Mouse (Mus musculus) neural tube, embryonic 13.5 days (tissue): ENCODE measurements around the gene Zfp934. TPM values are rescaled to one million over a fixed set of nuclear protein-coding genes. Genes with fewer than 3 reads are reported as not detected.
"Not testable (repeated sequence)": the region's sequence is repeated elsewhere in the genome, so short reads cannot be mapped to it uniquely, and the experiment has no call there.

Source experiments
- ATAC-seq: fragments of 200-750 bp; cut with Nextera tagmentation; 2 replicates; pipeline ENCODE4 v1.8.0; 2017; ENCODE audit warnings: low read depth, mild to moderate bottlenecking, moderate TSS enrichment, moderate library complexity
- H3K27ac ChIP-seq: fragments of 300-500 bp; sonication (generic); replicated peaks from 2 replicates; pipeline ENCODE4 v1.5.1; 2015; ENCODE audit warnings: moderate library complexity, mild to moderate bottlenecking, inconsistent platforms
- H3K27me3 ChIP-seq: fragments of 300-500 bp; sonication (generic); 2 replicates; pipeline ENCODE4 v1.6.1; 2015; ENCODE audit warnings: mild to moderate bottlenecking, inconsistent platforms
- H3K36me3 ChIP-seq: fragments of 300-500 bp; sonication (generic); 2 replicates; pipeline ENCODE4 v1.6.1; 2015; ENCODE audit warnings: mild to moderate bottlenecking, inconsistent platforms
- H3K4me1 ChIP-seq: fragments of 300-500 bp; sonication (generic); replicated peaks from 2 replicates; pipeline ENCODE4 v1.6.1; 2015; ENCODE audit warnings: inconsistent platforms
- H3K4me2 ChIP-seq: fragments of 300-500 bp; sonication (generic); 2 replicates; pipeline ENCODE4 v1.6.1; 2015; ENCODE audit warnings: inconsistent platforms, mild to moderate bottlenecking, moderate library complexity
- H3K4me3 ChIP-seq: fragments of 300-500 bp; sonication (generic); 2 replicates; pipeline ENCODE4 v1.5.1; 2015; ENCODE audit warnings: mild to moderate bottlenecking, inconsistent platforms
- H3K9ac ChIP-seq: fragments of 300-500 bp; sonication (generic); 2 replicates; pipeline ENCODE4 v1.6.1; 2015; ENCODE audit warnings: moderate library complexity, mild to moderate bottlenecking, inconsistent platforms
- H3K9me3 ChIP-seq: fragments of 300-500 bp; sonication (generic); 2 replicates; pipeline ENCODE4 v1.6.1; 2016; ENCODE audit warnings: inconsistent platforms
- WGBS: fragments of 180-500 bp; shearing (Covaris S2); methylation state at CpG from one replicate; pipeline ENCODE4 v1.1.7; 2015; 5-methylcytosine and 5-hydroxymethylcytosine counted together
- polyA plus RNA-seq: library from polyadenylated mRNA; unstranded; fragments of >200 nt; fragmentation: Nextera tagmentation; extraction: Ambion mirVana; gene quantifications from 2 replicates; pipeline ENCODE4 v1.2.1, GENCODE M21; 2015

Zfp934 gene
- 15.1 and 15.3 TPM in 2 replicates for polyA plus RNA-seq

GRCm38 (mm10) chr13:62571099-62571498 is at the start of gene Zfp934:
Gene Zfp934, minus strand, starts transcription at chr13:62571199.
- not testable (repeated sequence) for H3K4me2 ChIP-seq, H3K9me3 ChIP-seq, H3K4me1 ChIP-seq, H3K36me3 ChIP-seq, H3K27me3 ChIP-seq, H3K27ac ChIP-seq, H3K4me3 ChIP-seq, H3K9ac ChIP-seq, ATAC-seq
- 87% methylated on average over 5 of the region's 6 CpGs for WGBS

DNA sequence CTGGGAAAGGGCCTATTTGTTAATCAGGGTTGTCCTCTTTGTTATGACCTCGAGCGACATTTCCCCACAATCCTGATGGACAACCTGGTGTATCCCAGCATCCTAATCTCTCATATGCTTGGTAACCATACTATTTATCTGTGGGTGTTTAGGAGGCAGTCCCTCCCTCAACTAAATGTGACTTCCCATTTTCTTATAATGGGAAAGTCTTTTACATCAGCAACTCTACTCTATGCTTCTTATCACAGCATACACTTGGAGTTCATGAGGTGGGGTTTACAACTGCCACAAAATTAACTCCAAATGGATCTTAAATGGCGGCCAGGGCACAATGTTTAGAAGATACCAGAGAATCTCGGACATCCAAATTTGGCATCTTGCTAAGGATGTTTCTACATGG is 46.5 kb upstream of the Zfp934 start:
- H3K4me2 ChIP-seq, ATAC-seq, H3K9me3 ChIP-seq, H3K36me3 ChIP-seq, H3K27me3 ChIP-seq, H3K9ac ChIP-seq, H3K27ac ChIP-seq, H3K4me3 ChIP-seq, H3K4me1 ChIP-seq: not testable (repeated sequence)
- 96% methylated on average over 4 of the region's 4 CpGs for WGBS

- H3K4me2 ChIP-seq, H3K27me3 ChIP-seq, H3K9ac ChIP-seq, H3K4me1 ChIP-seq, H3K36me3 ChIP-seq, H3K4me3 ChIP-seq, ATAC-seq, H3K9me3 ChIP-seq, H3K27ac ChIP-seq: not testable (repeated sequence)
- WGBS, result 23% methylated on average over 1 of the region's 1 CpGs
Measured at GRCm38 (mm10) chr13:62561696-62562095, 9.3 kb downstream of the Zfp934 start.

DNA sequence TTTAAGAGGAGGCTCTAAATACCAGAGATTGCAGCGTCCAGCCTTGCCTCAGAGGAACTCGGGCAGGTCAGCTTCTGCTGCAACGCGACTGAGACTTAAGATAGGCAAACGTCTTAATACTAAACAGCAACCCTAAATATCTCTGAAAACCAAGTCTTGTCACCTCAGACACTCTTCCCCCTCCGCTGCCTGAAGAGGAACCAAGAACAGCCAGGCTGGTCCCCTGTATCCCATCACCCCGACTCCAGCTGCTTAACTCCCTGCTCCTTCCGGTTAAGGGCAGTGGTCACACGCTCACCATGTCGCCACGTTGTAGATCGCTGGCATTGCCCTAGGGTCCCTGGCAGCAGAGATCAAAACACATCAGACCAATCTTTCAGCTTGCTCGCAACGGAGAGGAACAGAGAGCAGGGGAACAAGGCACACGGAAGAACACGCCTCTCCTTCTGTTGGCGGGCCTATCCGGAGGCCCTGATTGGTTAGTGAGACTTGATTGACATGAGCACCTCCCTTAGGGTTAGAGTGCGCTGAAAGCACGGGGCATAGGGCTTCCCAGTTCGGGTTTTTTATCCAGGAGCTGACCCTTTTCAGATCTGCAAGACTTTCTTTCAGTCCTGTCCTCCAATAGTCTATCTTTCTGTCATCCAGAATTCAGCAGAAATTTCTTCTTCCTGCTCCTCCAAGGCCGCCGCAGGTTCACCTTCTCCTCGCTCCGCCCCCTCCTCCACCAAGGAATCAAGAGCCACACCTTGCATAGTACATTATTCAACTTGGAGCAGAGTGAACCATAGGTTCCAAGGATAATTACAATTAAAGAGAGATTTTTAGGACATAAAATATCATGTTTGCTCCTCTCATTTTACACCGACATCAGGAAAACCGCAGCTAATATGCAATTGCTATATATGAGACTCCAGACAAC is 12.5 kb downstream of the Zfp934 start, which contains the start of gene Zfp935:
Zfp935 (minus strand) TSS at position 323 of the 922 bp plus-strand sequence.
- Histone ChIP-seq H3K36me3 (peaks cover 19% of the 10 kb centered on the region), H3K4me2 (peak within 1 kb of the TSS; percentile 50), H3K9me3 (peaks cover 19% of the 10 kb centered on the region), H3K4me3 (peak within 1 kb of the TSS; percentile 47), H3K9ac (peak within 1 kb of the TSS; percentile 74)
- 3% methylated on average over 27 of the region's 27 CpGs for WGBS
- not testable (repeated sequence) for ATAC-seq, H3K27me3 ChIP-seq, H3K27ac ChIP-seq, H3K4me1 ChIP-seq

DNA sequence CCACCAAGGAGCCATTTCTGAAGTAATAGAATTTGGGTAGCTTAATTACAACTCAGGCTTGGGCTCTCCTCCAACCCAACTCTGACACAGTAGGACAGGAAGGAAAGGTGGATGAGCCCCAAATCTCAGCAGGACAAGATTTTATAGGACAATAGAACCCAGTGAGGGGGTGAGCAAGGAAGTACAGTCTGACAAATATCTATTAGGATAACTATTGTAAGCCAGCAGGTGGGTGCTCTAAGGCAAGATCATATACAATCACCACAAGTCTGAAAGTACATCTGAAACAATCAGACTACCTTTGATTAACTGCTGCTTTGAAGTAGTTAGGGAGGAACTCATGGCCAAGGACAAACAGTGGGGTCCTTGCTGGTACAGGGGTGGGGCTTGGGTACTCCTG is 40.9 kb downstream of the Zfp934 start:
- not testable (repeated sequence) for H3K27me3 ChIP-seq, ATAC-seq, H3K4me1 ChIP-seq, H3K36me3 ChIP-seq, H3K4me2 ChIP-seq, H3K27ac ChIP-seq, H3K4me3 ChIP-seq, H3K9ac ChIP-seq
- peaks cover 14% of the 10 kb centered on the region; the same call in 1 of the 2 replicates for H3K9me3 ChIP-seq

DNA sequence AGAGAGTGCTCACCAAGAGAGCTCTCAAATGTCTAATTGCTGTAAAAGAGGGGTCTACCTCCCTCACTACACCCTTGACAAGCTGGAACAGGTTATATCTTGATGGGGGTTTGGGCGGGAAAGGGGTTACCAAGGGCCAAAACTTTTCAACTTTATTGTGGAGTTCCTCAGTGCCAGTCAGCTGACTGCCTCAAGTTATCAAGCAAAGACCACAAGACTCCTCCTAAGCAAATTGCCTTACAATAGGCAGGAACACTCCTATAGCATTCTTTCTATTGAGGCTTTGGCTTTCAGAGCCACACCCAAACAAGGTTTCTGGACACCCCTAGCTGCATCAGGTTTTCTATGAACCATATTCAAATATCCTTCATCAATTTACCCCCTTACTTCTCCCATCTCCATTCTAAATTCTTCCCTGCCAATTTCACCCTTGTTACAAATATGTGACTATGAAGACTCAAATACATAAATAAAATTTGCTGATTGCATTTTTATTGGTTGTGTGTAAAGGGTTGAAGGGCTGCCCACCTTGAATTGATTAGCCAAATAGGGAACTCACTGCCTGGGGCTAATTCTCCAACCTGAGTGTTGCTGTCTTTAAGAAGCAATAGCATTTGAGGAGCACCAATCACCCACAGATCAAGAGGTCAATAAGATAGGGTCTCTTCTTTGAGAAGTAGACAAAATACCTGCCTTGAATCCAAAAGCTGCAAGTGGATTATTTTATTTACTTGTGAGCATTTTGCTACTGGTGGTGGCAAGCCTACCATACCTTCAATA is 60.2 kb downstream of the Zfp934 start:
- H3K36me3 ChIP-seq, H3K27me3 ChIP-seq, ATAC-seq, H3K4me2 ChIP-seq, H3K4me1 ChIP-seq, H3K4me3 ChIP-seq, H3K9me3 ChIP-seq, H3K9ac ChIP-seq, H3K27ac ChIP-seq: not testable (repeated sequence)
- 82% methylated on average over 1 of the region's 1 CpGs for WGBS

DNA sequence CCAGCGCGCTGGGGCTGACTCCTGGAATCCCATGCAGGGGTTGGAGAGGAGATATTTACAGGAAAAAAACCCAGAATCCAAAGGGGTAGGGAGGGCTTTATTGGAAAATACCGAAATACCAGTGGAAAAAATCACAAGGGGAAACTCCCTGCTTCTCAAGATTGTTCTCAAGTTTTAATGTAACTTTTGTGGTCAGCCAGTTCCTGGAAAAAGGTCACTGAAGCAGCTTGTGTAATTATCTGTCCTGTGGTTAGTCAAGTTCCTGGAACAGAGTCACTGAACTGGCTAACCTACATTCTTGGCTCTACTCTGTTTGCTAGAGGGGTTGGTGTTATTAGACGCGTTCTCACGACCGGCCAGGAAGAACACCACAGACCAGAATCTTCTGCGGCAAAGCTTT is 98.3 kb downstream of the Zfp934 start:
- not testable (repeated sequence) for H3K4me3 ChIP-seq, H3K27ac ChIP-seq, H3K27me3 ChIP-seq, H3K36me3 ChIP-seq, ATAC-seq, H3K4me1 ChIP-seq, H3K9ac ChIP-seq, H3K9me3 ChIP-seq, H3K4me2 ChIP-seq
- 94% methylated on average over 8 of the region's 8 CpGs for WGBS

DNA sequence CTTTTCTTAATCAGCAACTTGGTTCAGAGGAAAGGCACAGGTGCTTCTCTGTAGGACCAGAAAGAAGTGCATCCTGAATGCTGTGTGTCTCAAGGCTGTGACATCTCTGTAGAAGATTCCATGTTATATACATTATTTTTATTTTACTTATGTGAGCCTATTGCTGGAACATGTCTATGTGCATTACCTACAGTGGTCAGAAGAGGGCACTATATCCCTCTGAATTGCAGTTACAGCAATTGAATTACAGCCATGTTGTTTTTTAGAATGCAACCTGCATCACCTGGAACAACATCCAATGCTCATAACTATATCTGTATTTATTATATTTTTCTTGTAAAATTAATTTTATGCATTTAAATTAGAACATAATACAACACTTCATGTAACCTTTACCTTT is 101.1 kb downstream of the Zfp934 start:
- H3K4me1 ChIP-seq, H3K4me2 ChIP-seq, H3K9ac ChIP-seq, H3K9me3 ChIP-seq, H3K27me3 ChIP-seq, H3K27ac ChIP-seq, ATAC-seq, H3K36me3 ChIP-seq, H3K4me3 ChIP-seq: not testable (repeated sequence)

DNA sequence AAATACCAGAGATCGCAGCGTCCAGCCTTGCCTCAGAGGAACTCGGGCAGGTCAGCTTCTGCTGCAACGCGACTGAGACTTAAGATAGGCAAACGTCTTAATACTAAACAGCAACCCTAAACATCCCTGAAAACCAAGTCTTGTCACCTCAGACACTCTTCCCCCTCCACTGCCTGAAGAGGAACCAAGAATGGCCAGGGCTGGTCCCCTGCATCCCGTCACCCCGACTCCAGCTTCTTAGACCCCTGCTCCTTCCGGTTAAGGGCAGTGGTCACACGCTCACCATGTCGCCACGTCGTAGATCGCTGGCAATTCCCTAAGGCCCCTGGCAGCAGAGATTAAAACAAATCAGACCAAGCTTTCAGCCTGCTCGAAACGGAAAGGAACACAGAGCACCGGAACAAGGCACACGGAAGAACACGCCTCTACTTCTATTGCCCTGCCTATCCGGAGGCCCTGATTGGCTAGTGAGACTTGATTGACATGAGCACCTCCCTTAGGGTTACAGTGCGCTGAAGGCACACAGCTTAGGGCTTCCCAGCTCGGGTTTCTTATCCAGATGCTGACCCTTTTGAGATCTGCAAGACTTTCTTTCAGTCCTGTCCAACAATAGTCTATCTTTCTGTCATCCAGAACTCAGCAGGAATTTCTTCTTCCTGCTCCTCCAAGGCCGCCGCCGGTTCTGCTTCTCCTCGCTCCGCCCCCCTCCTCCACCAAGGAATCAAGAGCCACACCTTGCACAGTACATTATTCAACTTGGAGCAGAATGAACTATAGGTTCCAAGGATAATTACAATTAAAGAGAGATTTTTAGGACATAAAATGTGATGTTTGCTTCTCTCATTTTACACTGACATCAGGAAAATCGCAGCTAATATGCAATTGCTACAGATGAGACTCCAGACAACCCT is 104.3 kb downstream of the Zfp934 start, which contains the start of gene Gm49359:
Gm49359 (minus strand) TSS at position 409 of the 911 bp plus-strand sequence.
- H3K27me3 ChIP-seq, H3K4me1 ChIP-seq, H3K9me3 ChIP-seq: not testable (repeated sequence)
- Histone ChIP-seq H3K9ac (peak within 1 kb of the TSS; percentile 86), H3K36me3 (peaks cover 22% of the 10 kb centered on the region), H3K4me3 (peak within 1 kb of the TSS; percentile 60), H3K4me2 (peak within 1 kb of the TSS; percentile 48), H3K27ac (peak within 1 kb of the TSS; percentile 83)
- WGBS, result 2% methylated on average over 28 of the region's 28 CpGs
- peak; percentile 100 for ATAC-seq
